Mouse (Mus musculus) lung, adult 2 months (tissue): ENCODE measurements at regions not wholly inside any gene's neighbourhood (a gene's known extent, or its start where the extent isn't known, plus 50 kb on each side); places are given as distances from the start of the nearest gene placed in this dataset.

ENCODE experiments used
- DNase-seq: peaks from one replicate; pipeline ENCODE4 v3.0.0; 2022
- H3K4me1 ChIP-seq: fragments of 200-500 bp; 2 replicates; pipeline ENCODE4 v1.6.1; 2011; ENCODE audit warnings: low read length; ENCODE audit not compliant: control insufficient read depth, insufficient read depth
- H3K4me3 ChIP-seq: fragments of 200-500 bp; replicated peaks from 2 replicates; pipeline ENCODE3; 2011; ENCODE audit warnings: low read depth, mild to moderate bottlenecking, control low read depth, low read length; ENCODE audit errors: extremely low read depth
- CTCF ChIP-seq: fragments of 200-500 bp; IDR thresholded peaks from 2 replicates; pipeline ENCODE4 v1.5.1; 2011; ENCODE audit warnings: mild to moderate bottlenecking, low read length, control low read depth; ENCODE audit not compliant: insufficient read depth
- POLR2A ChIP-seq: fragments of 200-500 bp; IDR thresholded peaks from 2 replicates; pipeline ENCODE4 v1.6.1; 2011; ENCODE audit warnings: low read depth, mild to moderate bottlenecking, control low read depth, low read length, borderline replicate concordance; ENCODE audit errors: extremely low read depth
- WGBS: fragments of 180-500 bp; shearing (Covaris S2); methylation state at CpG from one replicate; pipeline ENCODE4 v1.1.7; 2018; 5-methylcytosine and 5-hydroxymethylcytosine counted together

GRCm38 (mm10) chr3:129442756-129443155 is 89.4 kb upstream of the Elovl6 start:
- H3K4me3 ChIP-seq: no peak overlapping the region
- H3K4me1 ChIP-seq: no peaks in the 10 kb centered on the region
- WGBS: 66% methylated on average over 5 of the region's 5 CpGs
- no peak for TF ChIP-seq CTCF
- no peak for TF ChIP-seq POLR2A
- no peak for DNase-seq

- TF ChIP-seq CTCF (no peak), POLR2A (no peak)
- DNase-seq: no peak
- 93% methylated on average over 3 of the region's 3 CpGs for WGBS
- Histone ChIP-seq H3K4me1 (no peaks in the 10 kb centered on the region), H3K4me3 (no peak overlapping the region)
Measured at GRCm38 (mm10) chr3:129444221-129444620, 87.9 kb upstream of the Elovl6 start.

DNA sequence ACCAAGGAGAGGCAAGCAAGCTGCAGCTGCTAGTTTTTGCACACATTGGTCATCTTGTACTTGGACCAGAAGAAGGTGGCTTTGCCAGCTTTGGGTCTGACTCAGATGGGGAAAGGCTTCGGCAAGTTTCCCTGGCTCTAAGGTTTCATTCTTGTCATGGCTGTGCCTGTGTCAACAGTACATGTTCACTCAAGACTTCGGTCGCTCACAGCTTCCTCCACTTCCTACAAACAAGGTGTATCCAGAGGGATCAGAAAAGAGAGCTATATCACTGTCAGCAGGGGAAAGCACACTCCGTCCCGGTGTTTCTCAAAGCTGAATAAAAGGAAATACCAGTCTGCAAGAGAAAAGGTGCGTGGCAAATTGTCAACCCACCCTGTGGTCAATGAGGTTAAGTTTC is 86.2 kb upstream of the Elovl6 start:
- no peak for DNase-seq
- WGBS: 57% methylated on average over 6 of the region's 6 CpGs
- TF ChIP-seq POLR2A (no peak), CTCF (no peak)
- H3K4me1 ChIP-seq: no peaks in the 10 kb centered on the region
- H3K4me3 ChIP-seq: no peak overlapping the region

DNA sequence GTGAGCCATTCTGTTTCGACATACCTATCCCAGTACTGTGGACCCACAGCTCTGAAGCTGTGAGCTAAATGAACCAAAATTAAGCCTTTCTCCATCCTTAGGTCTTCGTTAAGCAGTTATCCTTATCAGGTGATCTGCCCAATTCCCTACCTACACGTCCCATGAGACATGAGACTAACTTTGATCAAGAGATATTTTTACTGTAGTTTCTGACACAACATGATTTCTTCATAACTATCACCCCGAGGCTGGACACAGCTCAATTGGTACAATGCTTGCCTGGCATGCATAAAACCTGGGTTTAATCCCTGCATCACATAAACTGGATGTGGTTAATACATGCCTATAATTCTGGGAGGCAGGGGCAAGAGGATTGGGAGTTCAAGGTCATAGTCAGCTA is 82.2 kb upstream of the Elovl6 start:
- DNase-seq: no peak
- 78% methylated on average over 4 of the region's 4 CpGs for WGBS
- H3K4me1 ChIP-seq: no peaks in the 10 kb centered on the region
- no peak overlapping the region for H3K4me3 ChIP-seq
- TF ChIP-seq CTCF (no peak), POLR2A (no peak)

- TF ChIP-seq POLR2A (no peak), CTCF (no peak)
- Histone ChIP-seq H3K4me1 (no peaks in the 10 kb centered on the region), H3K4me3 (no peak overlapping the region)
- no peak for DNase-seq
- 68% methylated on average over 5 of the region's 5 CpGs for WGBS
Measured at GRCm38 (mm10) chr3:129450671-129451070, 81.5 kb upstream of the Elovl6 start.

DNA sequence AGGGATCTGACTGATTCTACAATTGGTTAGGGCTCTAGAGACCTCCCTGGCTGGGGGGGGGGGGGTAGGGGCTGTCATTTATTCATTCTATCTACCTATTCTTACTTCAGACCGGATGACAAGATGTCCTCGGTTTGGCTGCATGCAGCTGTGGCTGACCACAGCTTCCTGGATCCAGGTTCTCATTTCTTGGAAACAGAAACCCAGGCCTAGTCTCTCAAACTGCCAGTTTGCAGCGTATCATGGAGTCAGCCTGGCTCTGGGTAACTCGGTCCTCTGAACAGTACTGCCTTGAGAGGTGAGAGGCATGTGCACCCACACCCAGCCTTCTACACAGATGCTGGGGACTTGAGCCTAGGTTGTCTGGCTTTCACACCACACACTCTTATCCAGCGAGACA is 62.1 kb upstream of the Elovl6 start:
- DNase-seq: no peak
- H3K4me3 ChIP-seq: no peak overlapping the region
- no peak for TF ChIP-seq CTCF
- no peak for TF ChIP-seq POLR2A
- H3K4me1 ChIP-seq: no peaks in the 10 kb centered on the region
- 70% methylated on average over 5 of the region's 5 CpGs for whole genome bisulfite sequencing

GRCm38 (mm10) chr3:129471332-129471731 is 60.8 kb upstream of the Elovl6 start:
- Histone ChIP-seq H3K4me3 (no peak overlapping the region), H3K4me1 (no peaks in the 10 kb centered on the region)
- no peak for DNase-seq
- WGBS: 50% methylated on average over 1 of the region's 1 CpGs
- no peak for TF ChIP-seq POLR2A
- no peak for TF ChIP-seq CTCF

- no peak for TF ChIP-seq CTCF
- TF ChIP-seq POLR2A: no peak
- Histone ChIP-seq H3K4me3 (no peak overlapping the region), H3K4me1 (no peaks in the 10 kb centered on the region)
- WGBS: 73% methylated on average over 10 of the region's 10 CpGs
- no peak for DNase-seq
Measured at GRCm38 (mm10) chr3:129472008-129472407, 60.1 kb upstream of the Elovl6 start.

- no peaks in the 10 kb centered on the region for H3K4me1 ChIP-seq
- no peak for DNase-seq
- WGBS: 86% methylated on average over 7 of the region's 7 CpGs
- TF ChIP-seq CTCF (no peak), POLR2A (no peak)
- H3K4me3 ChIP-seq: no peak overlapping the region
Measured at GRCm38 (mm10) chr3:129474451-129474850, 57.7 kb upstream of the Elovl6 start.

- no peak for DNase-seq
- no peak for TF ChIP-seq POLR2A
- TF ChIP-seq CTCF: no peak
- 91% methylated on average over 4 of the region's 4 CpGs for WGBS
- no peaks in the 10 kb centered on the region for H3K4me1 ChIP-seq
- no peak overlapping the region for H3K4me3 ChIP-seq
Measured at GRCm38 (mm10) chr3:129476250-129476649, 55.9 kb upstream of the Elovl6 start.

DNA sequence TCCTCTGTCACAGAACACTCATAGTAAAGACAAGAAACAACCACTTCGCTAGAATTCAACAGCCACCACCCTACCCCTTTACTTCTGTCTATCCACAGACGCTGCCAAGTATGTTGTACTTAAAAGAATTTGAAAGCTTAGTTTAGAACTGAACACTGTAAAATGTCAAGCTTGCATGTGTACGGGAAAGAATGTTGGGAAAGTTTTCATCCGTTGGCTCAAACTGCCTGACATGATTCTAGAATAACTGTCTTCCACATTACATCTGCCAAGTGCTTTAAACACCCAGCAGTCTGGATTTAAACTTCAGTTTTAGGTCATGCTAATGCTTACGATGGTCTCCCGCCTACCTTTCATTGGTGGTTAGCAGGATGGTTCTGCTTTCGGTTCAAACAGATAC is 54.1 kb upstream of the Elovl6 start:
- 76% methylated on average over 7 of the region's 7 CpGs for WGBS
- TF ChIP-seq POLR2A (no peak), CTCF (no peak)
- no peak overlapping the region for H3K4me3 ChIP-seq
- no peak for DNase-seq
- no peaks in the 10 kb centered on the region for H3K4me1 ChIP-seq

GRCm38 (mm10) chr3:129481293-129481692 is 50.9 kb upstream of the Elovl6 start:
- Histone ChIP-seq H3K4me1 (no peaks in the 10 kb centered on the region), H3K4me3 (no peak overlapping the region)
- 89% methylated on average over 3 of the region's 3 CpGs for WGBS
- TF ChIP-seq POLR2A (no peak), CTCF (no peak)
- DNase-seq: no peak
